Mouse (Mus musculus) testis, adult 2 months (tissue): ENCODE data around the gene Clstn1.

ENCODE experiments used
- CTCF ChIP-seq: fragments of 200-500 bp; IDR thresholded peaks from 2 replicates; pipeline ENCODE4 v1.5.1; 2012; ENCODE audit warnings: low read depth, mild to moderate bottlenecking, inconsistent platforms, low read length, moderate library complexity; ENCODE audit not compliant: control insufficient read depth, insufficient read depth, insufficient replicate concordance
- POLR2A ChIP-seq: fragments of 200-500 bp; IDR thresholded peaks from 2 replicates; pipeline ENCODE4 v1.6.1; 2012; ENCODE audit warnings: low read depth, mild to moderate bottlenecking, inconsistent platforms, low read length, moderate library complexity; ENCODE audit not compliant: control insufficient read depth

DNA sequence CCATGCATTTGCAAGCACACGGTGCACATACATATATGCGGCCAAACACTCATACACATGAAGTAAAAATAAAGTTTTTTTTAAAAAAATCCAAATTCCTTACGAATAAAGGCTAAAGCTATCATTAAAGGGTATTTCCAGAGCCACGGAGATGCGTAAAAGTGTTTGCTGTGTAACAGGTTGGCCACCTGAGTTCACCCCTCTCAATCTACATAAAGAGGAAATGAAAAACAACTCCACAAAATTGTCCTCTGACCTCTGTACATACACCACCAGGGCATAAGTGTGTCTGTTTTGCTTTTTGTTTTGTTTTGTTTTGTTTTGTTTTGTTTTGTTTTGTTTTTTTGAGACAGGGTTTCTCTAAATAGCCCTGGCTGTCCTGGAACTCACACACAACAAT lies 86.5 kb downstream of the Clstn1 start:
- TF ChIP-seq POLR2A (no peak), CTCF (no peak)
